Mouse (Mus musculus) ES-E14 (cell line): ENCODE measurements around the gene Hs2st1. TPM values are rescaled to one million over a fixed set of nuclear protein-coding genes. Genes with fewer than 3 reads are reported as not detected.

Experiments
- DNase-seq: peaks from one replicate; pipeline ENCODE4 v3.0.0-alpha.2; 2013; ENCODE audit warnings: low read depth, low spot score
- H3K27ac ChIP-seq: 2 replicates; pipeline ENCODE4 v1.5.1; 2012; ENCODE audit warnings: low read depth, mild to moderate bottlenecking, low read length, moderate library complexity, mixed read lengths; ENCODE audit not compliant: poor library complexity, insufficient read depth, severe bottlenecking
- H3K36me3 ChIP-seq: 2 replicates; pipeline ENCODE4 v1.6.1; 2012; ENCODE audit warnings: mild to moderate bottlenecking, low read length, moderate library complexity, mixed read lengths; ENCODE audit not compliant: control insufficient read depth, poor library complexity, insufficient read depth, severe bottlenecking
- H3K4me1 ChIP-seq, 2 experiments: fragments of 150-350 bp in 1 of 2; sonication (generic) in 1 of 2; 2 replicates each; pipeline ENCODE4 v1.6.1; 2012; ENCODE audit warnings: low read length in 2 of 2, mild to moderate bottlenecking in 1 of 2, mixed read lengths in 1 of 2; ENCODE audit not compliant: control insufficient read depth in 2 of 2, insufficient read depth in 2 of 2, poor library complexity in 1 of 2
- H3K4me3 ChIP-seq, 2 experiments: fragments of 150-350 bp in 1 of 2; sonication (generic) in 1 of 2; 2 replicates each; pipeline ENCODE4 v1.5.1; 2012; ENCODE audit warnings: low read length in 2 of 2, low read depth in 1 of 2, mild to moderate bottlenecking in 1 of 2, mixed read lengths in 1 of 2; ENCODE audit not compliant: insufficient read depth in 1 of 2, poor library complexity in 1 of 2, severe bottlenecking in 1 of 2
- H3K9ac ChIP-seq: 2 replicates; pipeline ENCODE4 v1.6.1; 2012; ENCODE audit warnings: low read depth, mild to moderate bottlenecking, low read length, mixed read lengths; ENCODE audit not compliant: poor library complexity, insufficient read depth, severe bottlenecking
- H3K9me3 ChIP-seq: fragments of 150-350 bp; sonication (generic); 2 replicates; pipeline ENCODE4 v1.6.1; 2012; ENCODE audit warnings: low read depth, mild to moderate bottlenecking, low read length; ENCODE audit not compliant: control insufficient read depth, insufficient read depth
- CHD2 ChIP-seq: IDR thresholded peaks from 2 replicates; pipeline ENCODE4 v1.6.1; 2014; ENCODE audit warnings: mild to moderate bottlenecking, low read depth, low read length, inconsistent platforms
- HCFC1 ChIP-seq: IDR thresholded peaks from 2 replicates; pipeline ENCODE4 v1.6.1; 2012; ENCODE audit warnings: low read length, inconsistent platforms, borderline replicate concordance; ENCODE audit not compliant: insufficient read depth
- MAFK ChIP-seq: IDR thresholded peaks from 2 replicates; pipeline ENCODE4 v1.6.1; 2014; ENCODE audit warnings: mild to moderate bottlenecking, low read depth, low read length, inconsistent platforms; ENCODE audit not compliant: insufficient read depth
- ZC3H11A ChIP-seq: IDR thresholded peaks from 2 replicates; pipeline ENCODE4 v1.6.1; 2012; ENCODE audit warnings: low read depth, mild to moderate bottlenecking, inconsistent platforms, low read length, borderline replicate concordance
- ZNF384 ChIP-seq: IDR thresholded peaks from 2 replicates; pipeline ENCODE4 v1.6.1; 2012; ENCODE audit warnings: low read depth, low read length, inconsistent platforms
- in situ Hi-C, 2 experiments: fragments of 600-800 bp; cut with MboI; formaldehyde crosslinking; loops; one replicate each; pipeline ENCODE4 v1.15.1; 2025; ENCODE audit warnings: low sequenced_read_pairs in 2 of 2, inconsistent platforms in 1 of 2; ENCODE audit not compliant: unreplicated experiment in 2 of 2
- total RNA-seq: library from RNA; depleted of rRNA; stranded (reverse); fragments of 300-350 nt; gene quantifications from 2 replicates; pipeline ENCODE4 v1.2.3, GENCODE M21; 2012

The Hs2st1 gene
- total RNA-seq, 1 experiment = 29.9 TPM

- no peak for DNase-seq
- H3K36me3 ChIP-seq = peaks cover 10% of the 10 kb centered on the region
- H3K27ac ChIP-seq = no peak overlapping the region
- in situ Hi-C loops = no loop called here
- H3K9me3 ChIP-seq = peaks cover 26% of the 10 kb centered on the region
- no peak overlapping the region for H3K4me3 ChIP-seq
- no peak for TF ChIP-seq CHD2
- TF ChIP-seq ZC3H11A = no peak
- no peak for TF ChIP-seq HCFC1
- no peak for TF ChIP-seq MAFK
- no peak for TF ChIP-seq ZNF384
- no peak overlapping the region for H3K9ac ChIP-seq
- H3K4me1 ChIP-seq = no peaks in the 10 kb centered on the region
These were observed 81.2 kb downstream of the Hs2st1 start for GRCm38 (mm10) chr3:144488787-144489186.

DNA sequence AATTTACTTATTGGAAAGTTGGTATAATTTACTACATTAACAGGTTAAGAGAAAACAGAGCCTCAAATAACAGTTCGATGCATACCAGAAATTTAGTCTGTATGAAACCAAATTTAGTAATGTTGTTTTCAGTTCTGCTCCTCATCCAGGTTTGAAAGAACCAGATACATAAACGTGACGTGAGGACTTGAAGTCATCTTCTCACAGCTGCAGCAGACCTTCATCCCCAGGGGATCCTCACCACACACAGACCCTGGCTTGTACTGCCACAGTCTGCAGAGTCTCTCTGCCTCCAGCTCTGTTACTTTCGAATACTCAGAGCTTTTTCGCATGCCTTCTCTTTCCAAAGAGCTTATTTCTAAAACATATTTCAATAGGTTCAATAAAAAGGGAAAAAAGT, 89.4 kb downstream of the Hs2st1 start:
- Histone ChIP-seq H3K4me3 (no peak overlapping the region), H3K4me1 (no peaks in the 10 kb centered on the region), H3K27ac (no peak overlapping the region), H3K9me3 (no peaks in the 10 kb centered on the region), H3K9ac (no peak overlapping the region), H3K36me3 (peaks cover 2% of the 10 kb centered on the region; the same call in 1 of the 2 replicates)
- no peak for DNase-seq
- in situ Hi-C loops = no loop called here
- TF ChIP-seq HCFC1 = no peak
- no peak for TF ChIP-seq ZNF384

- no peak overlapping the region for H3K27ac ChIP-seq
- H3K4me3 ChIP-seq = no peak overlapping the region
- no peak for DNase-seq
- in situ Hi-C loops = no loop called here
- H3K9ac ChIP-seq = no peak overlapping the region
- no peaks in the 10 kb centered on the region for H3K4me1 ChIP-seq
- peaks cover 2% of the 10 kb centered on the region; the same call in 1 of the 2 replicates for H3K36me3 ChIP-seq
- TF ChIP-seq ZC3H11A = no peak
- TF ChIP-seq MAFK = no peak
- TF ChIP-seq CHD2 = no peak
- TF ChIP-seq ZNF384 = no peak
- no peak for TF ChIP-seq HCFC1
- no peaks in the 10 kb centered on the region for H3K9me3 ChIP-seq
These were observed 91.6 kb downstream of the Hs2st1 start for GRCm38 (mm10) chr3:144478427-144478794.

- Histone ChIP-seq H3K4me3 (no peak overlapping the region), H3K4me1 (no peaks in the 10 kb centered on the region), H3K36me3 (peaks cover 2% of the 10 kb centered on the region; the same call in 1 of the 2 replicates), H3K9ac (no peak overlapping the region), H3K27ac (no peak overlapping the region), H3K9me3 (no peaks in the 10 kb centered on the region)
- in situ Hi-C loops = no loop called here
- DNase-seq = no peak
- no peak for TF ChIP-seq ZC3H11A
- no peak for TF ChIP-seq MAFK
- TF ChIP-seq CHD2 = no peak
- no peak for TF ChIP-seq HCFC1
- no peak for TF ChIP-seq ZNF384
These were observed 92.1 kb downstream of the Hs2st1 start for GRCm38 (mm10) chr3:144477707-144478426.
